Mouse (Mus musculus): ENCODE data around the gene Catsperg1. TPM values are rescaled to one million over a fixed set of nuclear protein-coding genes. Genes with fewer than 3 reads are reported as not detected.
"Not testable (repeated sequence)": the region's sequence is repeated elsewhere in the genome, so short reads cannot be mapped to it uniquely, and the experiment has no call there.

Gene Catsperg1
- total and polyA plus RNA-seq, 2 experiments from 2014 or later, result 0.14 to 1.2 TPM

DNA sequence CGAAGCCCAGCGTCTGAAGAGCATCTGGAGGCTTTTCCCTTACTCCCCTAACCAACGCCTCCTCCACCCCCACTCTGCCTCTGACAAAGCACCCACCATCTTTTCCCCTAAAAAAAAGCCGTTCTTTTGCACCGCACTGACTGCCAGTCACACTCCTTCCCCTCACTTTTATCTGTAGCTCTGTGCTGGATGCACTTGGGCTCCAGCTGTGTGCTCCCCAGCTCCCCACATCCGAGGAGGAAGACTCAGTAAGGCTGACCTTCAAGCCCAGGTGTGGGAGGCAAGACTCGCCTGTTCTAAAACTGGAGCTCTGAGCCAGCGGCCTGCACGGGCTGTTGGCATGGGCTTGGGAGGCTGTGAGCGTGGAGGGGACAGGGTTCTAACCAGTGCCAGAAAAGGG, 62.3 kb downstream of the Catsperg1 start:
- no peak overlapping the region for H3K9ac ChIP-seq (replicated peaks; ENCODE audit: low read depth, low read length)
- no peak for ATAC-seq (ENCODE audit: insufficient read depth, low read depth)

DNA sequence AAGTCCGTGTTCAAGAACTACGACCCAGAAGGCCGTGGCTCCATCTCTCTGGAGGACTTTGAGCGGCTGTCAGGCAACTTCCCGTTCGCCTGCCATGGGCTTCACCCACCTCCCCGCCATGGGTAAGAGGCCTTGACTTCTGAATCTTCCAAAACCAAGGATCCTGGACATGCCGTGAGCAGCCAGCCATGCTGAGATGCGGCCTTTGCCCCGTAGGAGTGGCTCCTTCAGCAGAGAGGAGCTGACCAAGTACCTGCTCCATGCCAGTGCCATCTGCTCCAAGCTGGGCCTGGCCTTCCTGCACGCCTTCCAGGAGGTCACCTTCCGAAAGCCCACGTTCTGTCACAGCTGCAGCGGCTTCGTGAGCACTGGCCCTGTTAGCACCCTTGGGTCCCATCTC, 65.1 kb downstream of the Catsperg1 start:
- ATAC-seq (ENCODE audit: insufficient read depth, low read depth) (no peak), DNase-seq (ENCODE audit: low spot score) (no peak)
- Histone ChIP-seq H3K36me3 (replicated peaks; ENCODE audit: control insufficient read depth, insufficient read depth, low read length) (0 out of 2 replicates have a peak, but pooled peaks cover 4% of the 10 kb centered on the region), H3K27me3 (ENCODE audit: control insufficient read depth, insufficient read depth, low read length) (no peaks in the 10 kb centered on the region), H3K27ac (ENCODE audit: low read depth) (no peak overlapping the region), H3K9ac (replicated peaks; ENCODE audit: low read depth, low read length) (no peak overlapping the region), H3K4me1 (ENCODE audit: control insufficient read depth, insufficient read depth) (no peaks in the 10 kb centered on the region), H3K4me2 (ENCODE audit: low read depth, low read length) (no peak overlapping the region), H3K4me3 (ENCODE audit: low read depth, low read length) (no peak overlapping the region), H3K9me3 (replicated peaks; ENCODE audit: control insufficient read depth, low read length) (no peaks in the 10 kb centered on the region)
- 88% methylated on average over 15 of the region's 15 CpGs for WGBS
- TF ChIP-seq EP300 (IDR thresholded peaks at IDR 0.05; ENCODE audit: low read depth), result no peak
- no peak for TF ChIP-seq CTCF (IDR thresholded peaks at IDR 0.05; ENCODE audit: low read depth)

More for the DNA sequence above, 62.3 kb downstream of the Catsperg1 start:
- Histone ChIP-seq H3K4me2 (ENCODE audit: low read depth, low read length) (no peak overlapping the region), H3K9me3 (replicated peaks; ENCODE audit: control insufficient read depth, low read length) (no peaks in the 10 kb centered on the region), H3K4me3 (ENCODE audit: low read depth, low read length) (no peak overlapping the region), H3K36me3 (replicated peaks; ENCODE audit: control insufficient read depth, insufficient read depth, low read length) (0 out of 2 replicates have a peak, but pooled peaks cover 12% of the 10 kb centered on the region), H3K27me3 (ENCODE audit: control insufficient read depth, insufficient read depth, low read length) (no peaks in the 10 kb centered on the region), H3K27ac (ENCODE audit: low read depth) (no peak overlapping the region), H3K4me1 (ENCODE audit: control insufficient read depth, insufficient read depth) (no peaks in the 10 kb centered on the region)
- DNase-seq (ENCODE audit: low spot score), result no peak
- TF ChIP-seq EP300 (IDR thresholded peaks at IDR 0.05; ENCODE audit: low read depth) (no peak), CTCF (IDR thresholded peaks at IDR 0.05; ENCODE audit: low read depth) (no peak)
- 45% methylated on average over 10 of the region's 10 CpGs for WGBS

DNA sequence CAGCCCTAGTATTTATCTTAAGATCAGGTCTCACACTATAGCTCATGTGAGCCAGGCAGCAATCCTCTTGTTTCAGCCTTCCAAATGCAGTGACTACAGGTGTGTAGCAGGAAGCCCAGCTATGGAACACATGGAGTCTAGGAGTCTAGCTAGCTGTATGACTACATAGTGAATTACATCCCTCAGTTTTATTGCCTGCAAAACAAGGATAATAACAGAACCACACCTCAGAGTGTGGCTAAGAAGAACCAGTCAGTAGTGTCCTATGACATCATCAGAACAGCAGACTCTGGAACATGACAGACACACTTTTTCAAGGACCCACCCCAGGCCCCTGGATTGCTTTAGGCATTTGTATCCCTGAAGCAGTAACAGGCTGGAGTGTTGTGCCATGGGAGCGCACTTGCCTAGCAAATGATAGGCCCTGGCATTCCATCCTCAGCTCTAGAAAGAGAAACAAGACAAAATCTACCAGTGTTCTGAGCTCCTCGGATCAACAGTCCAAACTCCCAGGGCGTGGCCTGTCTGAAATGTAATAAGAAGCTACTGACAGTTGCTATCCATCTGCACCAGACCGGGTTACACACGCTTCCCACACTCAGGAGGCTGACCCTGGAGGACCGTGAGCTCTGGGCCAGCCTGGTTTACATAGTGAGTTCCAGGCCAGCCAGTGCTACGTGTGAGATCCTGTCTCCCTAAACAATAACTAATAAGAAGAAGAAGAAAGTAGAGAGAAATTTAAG, 67.0 kb downstream of the Catsperg1 start:
- WGBS, result 78% methylated on average over 7 of the region's 7 CpGs
- no peak for ATAC-seq (ENCODE audit: insufficient read depth, low read depth)

DNA sequence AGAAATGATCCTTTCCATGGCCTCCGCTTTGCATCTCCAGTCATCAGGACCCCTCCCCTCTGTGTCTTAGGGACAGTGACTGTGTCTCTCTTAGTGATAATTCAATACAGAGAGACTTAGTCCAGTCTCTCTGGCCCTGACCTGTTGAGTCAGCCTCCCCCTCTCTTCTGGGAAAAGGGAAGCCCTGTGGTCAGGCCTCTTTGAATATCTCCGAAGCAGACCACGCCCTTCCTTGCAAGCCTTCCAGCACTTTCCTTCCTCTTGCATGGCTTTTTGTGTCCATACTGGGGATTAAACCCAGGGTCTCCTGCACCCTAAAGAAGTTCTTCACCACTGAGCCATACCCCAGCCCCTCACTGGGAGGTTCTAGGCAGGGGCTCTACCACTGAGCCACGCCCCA, 69.8 kb downstream of the Catsperg1 start:
- TF ChIP-seq CTCF (IDR thresholded peaks at IDR 0.05; ENCODE audit: low read depth), result no peak
- no peak overlapping the region for H3K4me2 ChIP-seq (ENCODE audit: low read depth, low read length)
- WGBS, result 78% methylated on average over 4 of the region's 4 CpGs
- H3K4me3 ChIP-seq (ENCODE audit: low read depth, low read length), result no peak overlapping the region
- ATAC-seq (ENCODE audit: insufficient read depth, low read depth) (no peak), DNase-seq (ENCODE audit: low spot score) (no peak)
- H3K4me1 ChIP-seq (ENCODE audit: control insufficient read depth, insufficient read depth), result no peaks in the 10 kb centered on the region
- no peaks in the 10 kb centered on the region for H3K9me3 ChIP-seq (replicated peaks; ENCODE audit: control insufficient read depth, low read length)
- H3K27me3 ChIP-seq (ENCODE audit: control insufficient read depth, insufficient read depth, low read length), result no peaks in the 10 kb centered on the region
- no peaks in the 10 kb centered on the region for H3K36me3 ChIP-seq (replicated peaks; ENCODE audit: control insufficient read depth, insufficient read depth, low read length)
- H3K9ac ChIP-seq (replicated peaks; ENCODE audit: low read depth, low read length), result no peak overlapping the region
- H3K27ac ChIP-seq (ENCODE audit: low read depth), result no peak overlapping the region

More for the DNA sequence above, 67.0 kb downstream of the Catsperg1 start:
- no peak overlapping the region for H3K27ac ChIP-seq (ENCODE audit: low read depth)
- no peaks in the 10 kb centered on the region for H3K27me3 ChIP-seq (ENCODE audit: control insufficient read depth, insufficient read depth, low read length)
- H3K36me3 ChIP-seq (replicated peaks; ENCODE audit: control insufficient read depth, insufficient read depth, low read length), result no peaks in the 10 kb centered on the region
- H3K9ac ChIP-seq (replicated peaks; ENCODE audit: low read depth, low read length), result no peak overlapping the region
- H3K4me2 ChIP-seq (ENCODE audit: low read depth, low read length), result no peak overlapping the region
- no peaks in the 10 kb centered on the region for H3K4me1 ChIP-seq (ENCODE audit: control insufficient read depth, insufficient read depth)
- H3K9me3 ChIP-seq (replicated peaks; ENCODE audit: control insufficient read depth, low read length), result no peaks in the 10 kb centered on the region
- no peak for DNase-seq (ENCODE audit: low spot score)
- H3K4me3 ChIP-seq (ENCODE audit: low read depth, low read length), result no peak overlapping the region
- TF ChIP-seq EP300 (IDR thresholded peaks at IDR 0.05; ENCODE audit: low read depth) (no peak), CTCF (IDR thresholded peaks at IDR 0.05; ENCODE audit: low read depth) (no peak)

DNA sequence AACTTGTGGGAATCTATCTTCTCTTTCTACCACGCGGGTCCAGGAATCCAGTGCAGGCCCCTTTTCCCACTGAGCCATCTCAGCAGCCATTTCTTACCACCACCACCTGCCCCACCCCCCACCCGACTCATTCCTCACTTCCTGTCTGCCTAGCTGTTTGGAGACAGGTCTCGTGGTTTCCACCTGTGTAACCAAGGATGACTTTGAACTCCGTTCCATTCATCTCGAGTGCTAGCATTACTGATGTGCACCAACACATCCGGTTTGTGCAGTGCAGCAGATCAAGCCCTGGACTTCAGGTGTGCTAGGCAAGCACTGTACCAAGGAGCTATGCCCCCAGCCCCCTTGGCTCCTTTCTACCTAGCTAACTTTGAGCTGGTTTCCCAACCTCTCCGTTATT, 72.4 kb downstream of the Catsperg1 start:
- no peaks in the 10 kb centered on the region for H3K9me3 ChIP-seq (replicated peaks; ENCODE audit: control insufficient read depth, low read length)
- H3K27ac ChIP-seq (ENCODE audit: low read depth), result no peak overlapping the region
- no peak for DNase-seq (ENCODE audit: low spot score)
- no peak overlapping the region for H3K4me3 ChIP-seq (ENCODE audit: low read depth, low read length)
- no peaks in the 10 kb centered on the region for H3K27me3 ChIP-seq (ENCODE audit: control insufficient read depth, insufficient read depth, low read length)
- ATAC-seq (ENCODE audit: insufficient read depth, low read depth), result no peak
- H3K36me3 ChIP-seq (replicated peaks; ENCODE audit: control insufficient read depth, insufficient read depth, low read length), result no peaks in the 10 kb centered on the region
- no peak overlapping the region for H3K9ac ChIP-seq (replicated peaks; ENCODE audit: low read depth, low read length)
- no peaks in the 10 kb centered on the region for H3K4me1 ChIP-seq (ENCODE audit: control insufficient read depth, insufficient read depth)
- 80% methylated on average over 8 of the region's 8 CpGs for WGBS
- no peak overlapping the region for H3K4me2 ChIP-seq (ENCODE audit: low read depth, low read length)
- TF ChIP-seq CTCF (IDR thresholded peaks at IDR 0.05; ENCODE audit: low read depth) (no peak), EP300 (IDR thresholded peaks at IDR 0.05; ENCODE audit: low read depth) (no peak)

DNA sequence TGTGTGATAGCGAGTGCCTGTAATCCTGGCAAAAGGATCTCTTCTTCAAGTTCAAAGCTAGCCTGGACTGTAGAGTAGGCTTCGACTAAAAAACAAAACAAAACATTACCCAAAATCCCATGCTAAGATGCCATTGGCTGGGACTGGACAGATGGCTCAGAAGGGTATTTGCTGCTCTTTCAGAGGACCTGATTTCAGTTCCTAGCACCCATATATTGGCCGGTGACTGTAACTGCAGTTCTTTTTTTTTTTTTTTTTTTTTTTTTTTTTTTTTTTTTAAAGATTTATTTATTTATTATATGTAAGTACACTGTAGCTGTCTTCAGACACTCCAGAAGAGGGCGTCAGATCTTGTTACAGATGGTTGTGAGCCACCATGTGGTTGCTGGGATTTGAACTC, 74.6 kb downstream of the Catsperg1 start:
- DNase-seq (ENCODE audit: low spot score); H3K4me2 ChIP-seq (ENCODE audit: low read depth, low read length); H3K4me1 ChIP-seq (ENCODE audit: control insufficient read depth, insufficient read depth); H3K9me3 ChIP-seq (replicated peaks; ENCODE audit: control insufficient read depth, low read length); H3K9ac ChIP-seq (replicated peaks; ENCODE audit: low read depth, low read length); H3K4me3 ChIP-seq (ENCODE audit: low read depth, low read length); H3K36me3 ChIP-seq (replicated peaks; ENCODE audit: control insufficient read depth, insufficient read depth, low read length); ATAC-seq (ENCODE audit: insufficient read depth, low read depth); H3K27ac ChIP-seq (ENCODE audit: low read depth); H3K27me3 ChIP-seq (ENCODE audit: control insufficient read depth, insufficient read depth, low read length): not testable (repeated sequence)
- 86% methylated on average over 3 of the region's 4 CpGs for WGBS

Measured in heart, postnatal 0 days (tissue).